Mouse (Mus musculus): ENCODE data around the gene Fam43a. TPM values are rescaled to one million over a fixed set of nuclear protein-coding genes. Genes with fewer than 3 reads are reported as not detected.

The Fam43a gene
- polyA plus RNA-seq, 1 experiment from 2014 or later: 10.2 TPM

- ATAC-seq (ENCODE audit: low FRiP score) (no peak), DNase-seq (ENCODE audit: low spot score) (no peak)
- Histone ChIP-seq H3K4me3 (replicated peaks; ENCODE audit: low read length) (no peak overlapping the region), H3K36me3 (replicated peaks; ENCODE audit: control insufficient read depth, insufficient read depth) (peaks cover 97% of the 10 kb centered on the region), H3K4me2 (replicated peaks) (no peak overlapping the region), H3K9me3 (ENCODE audit: control insufficient read depth, low read length) (no peaks in the 10 kb centered on the region), H3K27me3 (ENCODE audit: control insufficient read depth, insufficient read depth, low read length) (no peaks in the 10 kb centered on the region), H3K4me1 (replicated peaks; ENCODE audit: control insufficient read depth, insufficient read depth, low read length) (no peaks in the 10 kb centered on the region), H3K9ac (no peak overlapping the region), H3K27ac (no peak overlapping the region)
- 90% methylated on average over 4 of the region's 4 CpGs for WGBS
Measured at GRCm38 (mm10) chr16:30570173-30570572, 29.4 kb upstream of the Fam43a start.

GRCm38 (mm10) chr16:30571378-30571777, 28.1 kb upstream of the Fam43a start:
- 95% methylated on average over 5 of the region's 5 CpGs for WGBS
- no peak for ATAC-seq (ENCODE audit: low FRiP score)
- no peak for DNase-seq (ENCODE audit: low spot score)
- Histone ChIP-seq H3K4me2 (replicated peaks) (no peak overlapping the region), H3K36me3 (replicated peaks; ENCODE audit: control insufficient read depth, insufficient read depth) (peaks cover 96% of the 10 kb centered on the region), H3K27ac (no peak overlapping the region), H3K4me1 (replicated peaks; ENCODE audit: control insufficient read depth, insufficient read depth, low read length) (no peaks in the 10 kb centered on the region), H3K9ac (no peak overlapping the region), H3K27me3 (ENCODE audit: control insufficient read depth, insufficient read depth, low read length) (no peaks in the 10 kb centered on the region), H3K4me3 (replicated peaks; ENCODE audit: low read length) (no peak overlapping the region), H3K9me3 (ENCODE audit: control insufficient read depth, low read length) (no peaks in the 10 kb centered on the region)

DNA sequence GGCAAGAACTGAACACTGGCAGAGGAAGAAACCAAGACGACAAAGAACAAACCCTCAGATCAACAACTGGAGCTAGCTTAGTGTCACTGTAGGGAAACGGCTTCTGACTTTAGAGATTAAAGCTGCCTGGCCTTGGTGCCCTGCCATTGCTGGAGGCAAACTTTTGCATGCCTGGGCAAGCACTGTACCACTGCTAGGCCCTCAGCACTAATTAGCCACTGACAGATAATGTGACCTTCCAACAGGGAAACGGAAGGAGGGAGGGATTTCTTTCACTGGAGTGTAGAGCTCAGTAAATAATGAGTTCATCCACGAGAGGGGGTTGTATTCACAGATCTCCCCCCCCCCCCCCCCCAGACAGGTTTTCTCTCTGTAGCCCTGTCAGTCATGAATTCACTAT, 27.3 kb upstream of the Fam43a start:
- Histone ChIP-seq H3K27ac (no peak overlapping the region), H3K27me3 (ENCODE audit: control insufficient read depth, insufficient read depth, low read length) (no peaks in the 10 kb centered on the region), H3K9ac (no peak overlapping the region), H3K36me3 (replicated peaks; ENCODE audit: control insufficient read depth, insufficient read depth) (peaks cover 96% of the 10 kb centered on the region), H3K9me3 (ENCODE audit: control insufficient read depth, low read length) (no peaks in the 10 kb centered on the region), H3K4me1 (replicated peaks; ENCODE audit: control insufficient read depth, insufficient read depth, low read length) (no peaks in the 10 kb centered on the region), H3K4me3 (replicated peaks; ENCODE audit: low read length) (no peak overlapping the region), H3K4me2 (replicated peaks) (no peak overlapping the region)
- ATAC-seq (ENCODE audit: low FRiP score): no peak
- DNase-seq (ENCODE audit: low spot score): no peak
- 73% methylated on average over 4 of the region's 4 CpGs for WGBS

GRCm38 (mm10) chr16:30575815-30576214, 23.7 kb upstream of the Fam43a start:
- H3K4me2 ChIP-seq (replicated peaks): no peak overlapping the region
- ATAC-seq (ENCODE audit: low FRiP score): no peak
- DNase-seq (ENCODE audit: low spot score): no peak
- H3K4me3 ChIP-seq (replicated peaks; ENCODE audit: low read length): no peak overlapping the region
- peaks cover 96% of the 10 kb centered on the region for H3K36me3 ChIP-seq (replicated peaks; ENCODE audit: control insufficient read depth, insufficient read depth)
- H3K4me1 ChIP-seq (replicated peaks; ENCODE audit: control insufficient read depth, insufficient read depth, low read length): no peaks in the 10 kb centered on the region
- no peak overlapping the region for H3K27ac ChIP-seq
- 91% methylated on average over 7 of the region's 7 CpGs for WGBS
- no peaks in the 10 kb centered on the region for H3K9me3 ChIP-seq (ENCODE audit: control insufficient read depth, low read length)
- H3K27me3 ChIP-seq (ENCODE audit: control insufficient read depth, insufficient read depth, low read length): no peaks in the 10 kb centered on the region
- H3K9ac ChIP-seq: no peak overlapping the region

DNA sequence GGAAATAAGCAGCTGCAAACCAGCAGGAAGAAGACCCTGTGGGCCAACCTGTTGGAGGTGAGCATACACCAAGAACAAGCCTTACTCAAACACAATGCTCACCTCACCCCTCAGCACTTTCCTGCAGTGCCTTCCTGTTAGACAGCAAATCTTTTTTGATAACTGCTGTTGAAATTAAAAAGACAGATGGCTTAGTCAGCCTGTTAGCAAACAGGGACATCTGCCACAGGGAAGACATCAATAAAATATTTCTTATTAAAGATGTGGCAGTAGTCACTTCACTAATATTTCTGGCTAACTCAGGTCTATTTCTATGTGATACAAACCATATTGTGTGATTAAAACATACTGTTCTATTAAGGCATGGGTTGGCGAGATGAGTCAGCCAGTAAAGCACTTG, 23.1 kb upstream of the Fam43a start:
- 83% methylated on average over 1 of the region's 1 CpGs for WGBS
- no peak overlapping the region for H3K9ac ChIP-seq
- peaks cover 96% of the 10 kb centered on the region for H3K36me3 ChIP-seq (replicated peaks; ENCODE audit: control insufficient read depth, insufficient read depth)
- DNase-seq (ENCODE audit: low spot score) (no peak), ATAC-seq (ENCODE audit: low FRiP score) (no peak)
- H3K4me2 ChIP-seq (replicated peaks): no peak overlapping the region
- H3K9me3 ChIP-seq (ENCODE audit: control insufficient read depth, low read length): no peaks in the 10 kb centered on the region
- no peak overlapping the region for H3K4me3 ChIP-seq (replicated peaks; ENCODE audit: low read length)
- H3K27ac ChIP-seq: no peak overlapping the region
- no peaks in the 10 kb centered on the region for H3K4me1 ChIP-seq (replicated peaks; ENCODE audit: control insufficient read depth, insufficient read depth, low read length)
- no peaks in the 10 kb centered on the region for H3K27me3 ChIP-seq (ENCODE audit: control insufficient read depth, insufficient read depth, low read length)

- WGBS: 91% methylated on average over 5 of the region's 5 CpGs
- H3K4me1 ChIP-seq (replicated peaks; ENCODE audit: control insufficient read depth, insufficient read depth, low read length): no peaks in the 10 kb centered on the region
- no peak for ATAC-seq (ENCODE audit: low FRiP score)
- no peaks in the 10 kb centered on the region for H3K9me3 ChIP-seq (ENCODE audit: control insufficient read depth, low read length)
- H3K9ac ChIP-seq: no peak overlapping the region
- no peak overlapping the region for H3K4me2 ChIP-seq (replicated peaks)
- H3K27me3 ChIP-seq (ENCODE audit: control insufficient read depth, insufficient read depth, low read length): no peaks in the 10 kb centered on the region
- no peak overlapping the region for H3K4me3 ChIP-seq (replicated peaks; ENCODE audit: low read length)
- peaks cover 96% of the 10 kb centered on the region for H3K36me3 ChIP-seq (replicated peaks; ENCODE audit: control insufficient read depth, insufficient read depth)
- no peak overlapping the region for H3K27ac ChIP-seq
- DNase-seq (ENCODE audit: low spot score): no peak
Measured at GRCm38 (mm10) chr16:30580765-30581164, 18.8 kb upstream of the Fam43a start.

DNA sequence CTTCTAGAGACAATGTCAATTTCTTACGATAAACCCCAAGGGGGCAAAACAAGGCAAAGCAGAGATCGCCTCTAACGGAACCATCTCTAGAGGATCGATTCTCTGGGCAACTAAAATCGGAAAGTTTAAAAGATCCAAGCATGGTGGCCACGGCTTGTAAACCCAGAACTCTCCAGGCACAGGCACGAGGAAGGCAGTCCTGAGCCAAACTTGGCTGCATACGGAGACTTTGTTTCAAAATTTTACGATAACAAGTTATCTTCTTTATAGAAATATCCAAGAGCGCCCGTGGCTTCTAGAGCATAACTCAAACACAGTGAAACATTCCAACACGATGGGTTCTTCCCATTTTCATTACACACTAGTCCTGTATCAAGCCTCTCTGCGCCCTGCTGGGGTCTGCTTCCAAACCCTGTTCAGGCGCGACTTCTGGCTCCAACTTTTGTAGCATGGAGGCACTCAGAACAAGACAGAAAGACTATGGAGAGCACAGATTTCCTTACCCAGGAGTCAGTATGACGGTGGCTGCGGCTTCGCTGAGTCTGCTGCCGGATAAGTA, 12.5 kb upstream of the Fam43a start:
- H3K27ac ChIP-seq: peak overlapping the region; percentile 58
- H3K36me3 ChIP-seq (replicated peaks; ENCODE audit: control insufficient read depth, insufficient read depth): peaks cover 35% of the 10 kb centered on the region
- DNase-seq (ENCODE audit: low spot score): no peak
- no peaks in the 10 kb centered on the region for H3K27me3 ChIP-seq (ENCODE audit: control insufficient read depth, insufficient read depth, low read length)
- 3% methylated on average over 19 of the region's 19 CpGs for whole genome bisulfite sequencing
- peaks cover 14% of the 10 kb centered on the region for H3K4me1 ChIP-seq (replicated peaks; ENCODE audit: control insufficient read depth, insufficient read depth, low read length)
- peak overlapping the region; percentile 67 for H3K9ac ChIP-seq
- H3K4me3 ChIP-seq (replicated peaks; ENCODE audit: low read length): peak overlapping the region; percentile 82
- no peak; the same call in 1 of the 2 replicates for ATAC-seq (ENCODE audit: low FRiP score)
- peak overlapping the region; percentile 94 for H3K4me2 ChIP-seq (replicated peaks)
- no peaks in the 10 kb centered on the region for H3K9me3 ChIP-seq (ENCODE audit: control insufficient read depth, low read length)

DNA sequence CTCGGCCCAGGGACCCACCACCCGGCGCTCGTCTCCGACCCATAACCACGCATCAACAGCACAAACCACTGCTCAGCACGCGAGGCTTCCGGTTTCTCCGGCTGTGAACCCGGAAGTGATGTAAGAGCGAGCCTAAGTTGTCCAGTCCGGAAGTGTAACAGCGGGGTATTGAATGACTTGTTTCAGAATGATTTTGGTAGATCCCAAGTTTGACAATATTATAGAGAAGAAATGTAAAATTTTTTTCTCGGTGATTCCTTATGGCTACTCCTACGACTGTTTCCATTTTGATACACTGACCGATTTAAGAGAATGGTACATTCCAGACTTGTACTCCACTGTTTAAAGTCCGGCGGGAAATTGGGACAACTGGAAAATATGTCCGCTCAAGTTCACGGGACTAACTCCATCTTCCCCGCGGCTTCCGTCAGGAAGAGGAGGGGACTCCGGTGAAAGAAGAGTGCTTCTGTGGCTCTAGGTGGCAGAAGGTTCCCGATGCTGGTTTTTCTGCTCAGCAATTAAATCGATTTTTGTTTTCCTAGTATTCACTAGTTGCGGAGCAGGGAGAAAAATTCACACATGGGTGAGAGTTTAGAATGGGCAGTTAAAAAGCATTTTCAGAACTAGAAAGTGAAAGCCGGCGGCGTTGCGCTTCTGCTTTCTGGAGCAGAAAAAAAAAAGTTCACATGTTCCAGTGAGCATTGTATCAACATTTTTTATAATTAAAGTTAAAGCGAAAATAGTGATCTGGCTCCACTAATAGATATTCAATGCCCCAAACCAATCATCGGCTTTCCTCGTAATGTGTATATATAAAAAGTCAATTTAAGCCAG, 11.8 kb upstream of the Fam43a start, which contains the start of gene Lsg1:
Gene Lsg1 (minus strand): TSS at position 99 of the 834 bp plus-strand sequence.
- Histone ChIP-seq H3K4me3 (replicated peaks; ENCODE audit: low read length) (peak within 1 kb of the TSS; percentile 82), H3K36me3 (replicated peaks; ENCODE audit: control insufficient read depth, insufficient read depth) (peaks cover 28% of the 10 kb centered on the region), H3K9ac (peak within 1 kb of the TSS; percentile 67), H3K9me3 (ENCODE audit: control insufficient read depth, low read length) (no peaks in the 10 kb centered on the region), H3K27ac (peak within 1 kb of the TSS; percentile 58), H3K4me1 (replicated peaks; ENCODE audit: control insufficient read depth, insufficient read depth, low read length) (peaks cover 14% of the 10 kb centered on the region), H3K27me3 (ENCODE audit: control insufficient read depth, insufficient read depth, low read length) (no peaks in the 10 kb centered on the region), H3K4me2 (replicated peaks) (peak within 1 kb of the TSS; percentile 94)
- DNase-seq (ENCODE audit: low spot score): peak; percentile 97
- ATAC-seq (ENCODE audit: low FRiP score): peak; percentile 94
- WGBS: 4% methylated on average over 35 of the region's 35 CpGs

- Histone ChIP-seq H3K4me3 (replicated peaks; ENCODE audit: low read length) (no peak overlapping the region), H3K4me2 (replicated peaks) (no peak overlapping the region), H3K27ac (no peak overlapping the region), H3K4me1 (replicated peaks; ENCODE audit: control insufficient read depth, insufficient read depth, low read length) (peaks cover 14% of the 10 kb centered on the region), H3K36me3 (replicated peaks; ENCODE audit: control insufficient read depth, insufficient read depth) (peaks cover 3% of the 10 kb centered on the region; the same call in 1 of the 2 replicates), H3K9ac (no peak overlapping the region), H3K9me3 (ENCODE audit: control insufficient read depth, low read length) (no peaks in the 10 kb centered on the region), H3K27me3 (ENCODE audit: control insufficient read depth, insufficient read depth, low read length) (no peaks in the 10 kb centered on the region)
- 46% methylated on average over 7 of the region's 7 CpGs for WGBS
- DNase-seq (ENCODE audit: low spot score) (no peak), ATAC-seq (ENCODE audit: low FRiP score) (no peak)
Measured at GRCm38 (mm10) chr16:30590264-30591209, 9.0 kb upstream of the Fam43a start.
